Mouse (Mus musculus): ENCODE data around the gene Olfr996.
"Not testable (repeated sequence)": the region's sequence is repeated elsewhere in the genome, so short reads cannot be mapped to it uniquely, and the experiment has no call there.

The Olfr996 gene

DNA sequence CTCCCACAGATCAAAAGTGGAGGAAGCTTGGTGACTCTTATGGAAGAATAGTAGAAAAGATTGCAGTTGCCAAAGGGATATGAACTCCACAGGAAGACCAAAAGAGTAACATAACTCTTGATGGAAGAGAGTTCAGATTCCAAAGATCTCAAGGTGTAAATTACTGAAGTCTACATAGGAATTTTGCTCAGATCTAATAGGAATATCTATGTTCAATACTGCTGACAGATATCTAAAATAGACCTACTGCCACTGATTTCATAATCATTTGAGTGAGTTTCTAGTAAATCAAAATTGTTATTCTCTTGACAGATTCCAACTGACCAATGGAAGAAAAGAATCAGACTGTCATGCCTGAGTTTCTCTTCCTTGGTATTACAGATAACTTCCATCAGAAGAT lies at the start of gene Olfr996:
Olfr996 (plus strand) TSS at position 301 of the 400 bp plus-strand sequence.
- in situ Hi-C loops (cut with MboI; ENCODE audit: low sequenced_read_pairs): no loop called here

DNA sequence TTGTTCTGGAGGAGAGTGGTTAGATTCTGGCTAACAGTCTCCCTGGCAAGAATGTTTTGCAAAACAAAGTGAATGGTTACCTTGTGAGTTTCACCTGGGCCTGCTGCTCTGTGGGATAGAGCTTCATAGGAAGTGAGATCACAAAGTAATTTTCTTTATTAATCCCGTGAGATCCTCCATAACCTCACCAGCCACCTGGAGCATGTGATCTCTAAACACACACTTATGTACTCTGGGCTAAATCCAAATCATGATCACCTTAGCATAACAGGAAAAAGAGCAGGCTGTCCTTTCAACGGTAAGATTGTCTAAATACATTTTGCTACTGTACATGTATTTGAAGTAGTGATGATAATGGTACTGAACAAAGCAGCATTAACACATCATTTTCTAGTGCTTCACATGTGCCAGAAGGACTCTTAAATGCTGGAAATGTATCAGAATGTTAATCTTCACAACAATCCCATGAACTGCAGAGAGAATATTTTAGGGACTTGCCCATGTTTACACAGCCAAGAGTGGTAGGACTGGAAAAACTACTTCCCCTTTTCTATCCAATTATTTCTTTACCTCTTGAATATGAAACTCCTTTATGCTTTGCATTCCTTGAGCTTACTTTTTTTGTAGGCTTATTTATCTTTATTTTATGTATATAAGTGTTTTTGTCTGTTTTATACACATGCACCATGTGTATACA lies 46.8 kb upstream of the Olfr996 start:
- in situ Hi-C loops (cut with MboI; ENCODE audit: low sequenced_read_pairs): no loop called here

DNA sequence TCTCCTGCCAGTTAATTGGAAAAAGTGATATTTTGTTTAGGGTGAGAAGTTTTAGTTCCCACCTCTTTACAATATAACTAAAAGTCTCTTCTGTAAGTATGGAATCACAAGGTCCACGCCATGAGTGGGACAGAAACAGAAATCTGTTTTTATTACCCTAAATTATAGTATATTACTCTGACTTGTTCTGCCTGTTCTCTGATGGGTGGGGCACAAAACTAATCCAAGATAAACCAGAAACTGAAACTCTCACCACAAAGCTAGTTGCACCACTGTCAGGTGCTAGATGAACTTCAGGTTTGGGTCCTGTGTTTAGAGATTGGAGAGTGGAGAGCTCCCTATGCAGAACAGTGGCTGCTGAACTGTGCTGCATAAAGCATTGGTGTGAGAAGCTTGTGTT lies 45.1 kb upstream of the Olfr996 start:
- in situ Hi-C loops (cut with MboI; ENCODE audit: low sequenced_read_pairs): no loop called here

DNA sequence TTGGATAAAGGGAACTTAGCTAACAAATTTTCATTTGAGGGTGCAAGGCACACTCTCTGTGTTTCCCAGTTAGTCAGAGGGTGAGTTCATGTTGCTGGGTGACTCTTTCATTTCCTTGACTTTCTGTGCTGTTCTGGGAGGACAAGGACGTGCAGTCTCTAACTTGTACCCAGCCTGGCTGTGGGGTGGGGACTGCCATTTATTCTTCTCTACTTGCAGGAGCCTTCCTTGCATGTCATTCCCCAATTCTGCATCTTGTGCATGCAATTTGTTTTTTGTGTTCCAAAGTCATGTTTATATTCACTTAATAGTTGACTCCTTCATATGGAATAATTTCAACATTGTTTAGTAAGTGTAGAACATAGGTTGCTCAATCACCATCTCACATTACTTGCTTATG lies 24.2 kb upstream of the Olfr996 start:
- in situ Hi-C loops (cut with MboI; ENCODE audit: low sequenced_read_pairs): no loop called here

DNA sequence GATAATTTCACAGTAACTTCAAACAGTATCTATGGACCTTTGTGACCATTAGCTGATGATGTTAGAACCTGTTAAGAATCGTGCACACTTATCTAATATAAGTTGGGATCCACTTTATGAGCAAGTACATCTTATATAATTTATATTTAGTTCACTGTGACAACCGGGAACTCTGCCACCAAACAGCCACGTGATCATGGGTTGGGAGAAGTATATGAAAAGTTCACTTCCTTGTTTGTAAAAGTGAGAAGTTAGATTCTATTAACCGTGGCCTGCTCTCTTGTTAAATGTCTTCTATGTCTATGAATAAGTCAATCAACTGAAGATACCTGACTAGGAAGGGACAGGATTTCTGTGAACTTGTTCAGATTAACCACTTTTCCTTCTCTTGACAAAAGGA lies 18.8 kb upstream of the Olfr996 start:
- in situ Hi-C loops (cut with MboI; ENCODE audit: low sequenced_read_pairs): loop anchor here (10.0 kb wide), 1 partner anchor 435 kb away; no protein-coding TSS in a partner anchor

DNA sequence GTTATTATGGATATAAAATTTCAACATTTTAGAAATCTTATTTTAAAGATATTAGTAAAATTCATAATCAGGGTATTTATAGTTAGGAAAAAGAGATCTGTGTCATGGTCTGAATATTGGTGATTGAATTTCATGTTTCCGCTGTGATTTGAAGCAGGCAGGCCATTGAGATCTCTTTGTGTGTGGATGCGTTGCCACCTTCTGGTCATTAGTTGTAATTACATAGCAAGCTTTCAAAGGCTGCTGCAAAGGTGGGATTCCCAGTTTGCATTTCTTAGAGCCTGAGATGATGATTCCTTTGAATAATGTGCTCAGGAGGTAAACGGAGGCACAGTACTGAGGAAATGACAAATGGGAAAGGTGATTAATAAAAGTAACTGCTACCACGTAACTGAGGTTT lies 17.8 kb upstream of the Olfr996 start:
- in situ Hi-C loops (cut with MboI; ENCODE audit: low sequenced_read_pairs): loop anchor here (10.0 kb wide), 1 partner anchor 436 kb away; no protein-coding TSS in a partner anchor

DNA sequence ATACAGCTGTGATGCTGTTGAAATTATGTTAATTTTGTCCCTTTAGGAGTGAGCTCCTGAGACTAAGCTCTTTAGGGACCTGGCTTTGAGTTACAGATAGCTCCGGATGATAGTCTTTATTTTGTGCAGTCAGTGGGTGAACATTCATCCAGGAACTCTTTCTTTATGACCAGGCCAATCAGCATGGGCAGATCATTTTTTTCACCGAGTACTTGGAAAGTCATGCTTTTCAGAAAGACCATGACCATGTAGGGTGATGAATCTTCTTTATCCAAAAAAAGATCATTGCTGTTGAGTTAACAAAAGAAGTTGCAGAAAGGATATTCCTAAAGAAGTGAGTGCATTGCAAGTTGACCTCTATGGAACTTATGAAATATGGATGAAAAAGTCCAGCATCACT lies 9.6 kb downstream of the Olfr996 start, which contains the start of gene Olfr998:
Olfr998 (plus strand) TSS at position 301 of the 400 bp plus-strand sequence.
- in situ Hi-C loops (cut with MboI; ENCODE audit: low sequenced_read_pairs): not testable (repeated sequence)

DNA sequence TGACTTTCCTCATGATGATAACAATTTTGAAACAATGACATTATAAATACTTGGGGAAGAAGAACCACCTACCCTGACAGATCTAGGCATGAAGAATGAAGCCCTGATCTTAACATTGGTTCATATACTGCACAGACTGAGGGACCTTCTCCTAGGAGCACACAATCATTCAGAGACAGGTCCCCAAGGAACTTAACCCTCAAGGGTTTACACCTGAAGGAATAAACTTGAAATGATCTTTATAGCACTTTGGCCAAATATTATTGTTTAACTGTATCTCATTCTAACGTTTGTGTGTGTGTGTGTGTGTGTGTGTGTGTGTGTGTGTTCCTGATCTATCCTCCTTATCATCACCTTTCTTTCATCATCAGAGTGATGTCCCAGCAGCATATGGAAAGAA lies 32.8 kb downstream of the Olfr996 start, which contains the start of gene Olfr1000:
Olfr1000 (minus strand) TSS at position 101 of the 400 bp plus-strand sequence.
- in situ Hi-C loops (cut with MboI; ENCODE audit: low sequenced_read_pairs): no loop called here
